Mouse (Mus musculus) gastrocnemius, adult 18-20 months (tissue): Measurements from ENCODE around the gene Rbpj. TPM values are rescaled to one million over a fixed set of nuclear protein-coding genes. Genes with fewer than 3 reads are reported as not detected.
A peak's percentile ranks its signal among the peaks of the same experiment; 100 is the strongest.

ENCODE experiments used
- DNase-seq: peaks from one replicate; pipeline ENCODE4 v3.0.0; 2021; ENCODE audit warnings: low spot score
- total RNA-seq, 2 experiments: library from RNA; stranded (reverse); gene quantifications; 2 replicates each; pipeline ENCODE4 v1.2.3; 2021

The Rbpj gene
- total RNA-seq, 2 experiments from 2014 or later = 17.1 to 18.0 TPM

GRCm38 (mm10) chr5:53509465-53509864 is 43.5 kb downstream of the Rbpj start:
- peak; percentile 72 for DNase-seq

GRCm38 (mm10) chr5:53509927-53510326 is 44.0 kb downstream of the Rbpj start:
- DNase-seq = no peak

- DNase-seq = peak; percentile 53
Measured at GRCm38 (mm10) chr5:53511426-53511825, 45.5 kb downstream of the Rbpj start.

- DNase-seq = no peak
Measured at GRCm38 (mm10) chr5:53514959-53515612, 49.1 kb downstream of the Rbpj start.

GRCm38 (mm10) chr5:53516482-53516881 is 50.5 kb downstream of the Rbpj start:
- DNase-seq = no peak

GRCm38 (mm10) chr5:53517802-53518201 is 51.9 kb downstream of the Rbpj start:
- DNase-seq = peak; percentile 58

GRCm38 (mm10) chr5:53519131-53519530 is 53.2 kb downstream of the Rbpj start:
- no peak for DNase-seq

- no peak for DNase-seq
Measured at GRCm38 (mm10) chr5:53519998-53520577, 54.1 kb downstream of the Rbpj start.

- peak; percentile 62 for DNase-seq
Measured at GRCm38 (mm10) chr5:53523046-53523445, 57.1 kb downstream of the Rbpj start.

GRCm38 (mm10) chr5:53524162-53524561 is 58.2 kb downstream of the Rbpj start:
- DNase-seq = no peak

GRCm38 (mm10) chr5:53524831-53525230 is 58.9 kb downstream of the Rbpj start:
- DNase-seq = no peak

GRCm38 (mm10) chr5:53525305-53526069 is 59.5 kb downstream of the Rbpj start:
- no peak for DNase-seq

GRCm38 (mm10) chr5:53526070-53526430 is 60.1 kb downstream of the Rbpj start:
- no peak for DNase-seq

- DNase-seq = no peak
Measured at GRCm38 (mm10) chr5:53529846-53530245, 63.9 kb downstream of the Rbpj start.

GRCm38 (mm10) chr5:53535096-53535495 is 69.1 kb downstream of the Rbpj start:
- DNase-seq = peak; percentile 32

- no peak for DNase-seq
Measured at GRCm38 (mm10) chr5:53536635-53537554, 70.9 kb downstream of the Rbpj start.

GRCm38 (mm10) chr5:53539860-53540633 is 74.1 kb downstream of the Rbpj start:
- no peak for DNase-seq

- no peak for DNase-seq
Measured at GRCm38 (mm10) chr5:53542073-53542472, 76.1 kb downstream of the Rbpj start.

- peak; percentile 33 for DNase-seq
Measured at GRCm38 (mm10) chr5:53543399-53543798, 77.4 kb downstream of the Rbpj start.

- DNase-seq = no peak
Measured at GRCm38 (mm10) chr5:53543945-53544344, 78.0 kb downstream of the Rbpj start.

- DNase-seq = no peak
Measured at GRCm38 (mm10) chr5:53546440-53546839, 80.5 kb downstream of the Rbpj start.
